Mouse (Mus musculus) urinary bladder, postnatal 25 days (tissue): ENCODE results near the gene Cyp2e1.

Experiments used
- DNase-seq: peaks from one replicate; pipeline ENCODE4 v3.0.0; 2022; ENCODE audit warnings: low spot score

Gene Cyp2e1

GRCm38 (mm10) chr7:140810496-140810895, 47.0 kb downstream of the Cyp2e1 start:
- no peak for DNase-seq

GRCm38 (mm10) chr7:140811714-140812113, 48.2 kb downstream of the Cyp2e1 start:
- DNase-seq = no peak

GRCm38 (mm10) chr7:140812850-140813249, 49.3 kb downstream of the Cyp2e1 start:
- no peak for DNase-seq

- no peak for DNase-seq
These were observed 56.6 kb downstream of the Cyp2e1 start for GRCm38 (mm10) chr7:140820173-140820572.

- DNase-seq = no peak
These were observed 57.7 kb downstream of the Cyp2e1 start for GRCm38 (mm10) chr7:140821305-140821652.

GRCm38 (mm10) chr7:140821653-140822329, 58.3 kb downstream of the Cyp2e1 start, which contains the start of gene Zfp941:
Gene Zfp941, minus strand, starts transcription at chr7:140822178.
- no peak for DNase-seq

- DNase-seq = no peak
These were observed 59.2 kb downstream of the Cyp2e1 start for GRCm38 (mm10) chr7:140822731-140823130.
